Mouse (Mus musculus) spleen, postnatal 4 days (tissue): Measurements from ENCODE around the gene Drd5.
A peak's percentile ranks its signal among the peaks of the same experiment; 100 is the strongest.

ENCODE experiments used
- DNase-seq, 2 experiments: peaks; one replicate each; pipeline ENCODE4 v3.0.0; 2022; ENCODE audit warnings: low spot score in 2 of 2

Gene Drd5

GRCm38 (mm10) chr5:38318966-38319786, at the start of gene Drd5:
Gene Drd5, plus strand, starts transcription at chr5:38319367.
- peak in 1 of 2 experiments; percentile 60 for DNase-seq

GRCm38 (mm10) chr5:38270942-38271341, 48.2 kb upstream of the Drd5 start:
- peak in 1 of 2 experiments; percentile 32 for DNase-seq

GRCm38 (mm10) chr5:38273831-38274230, 45.3 kb upstream of the Drd5 start:
- peak in 1 of 2 experiments; percentile 6 for DNase-seq

GRCm38 (mm10) chr5:38275771-38276170, 43.4 kb upstream of the Drd5 start, which contains the start of gene Otop1:
Gene Otop1, plus strand, starts transcription at chr5:38275972.
- DNase-seq, result no peak

- DNase-seq, result no peak
Measured at GRCm38 (mm10) chr5:38276451-38276850, 42.7 kb upstream of the Drd5 start.

GRCm38 (mm10) chr5:38277098-38277866, 41.9 kb upstream of the Drd5 start:
- no peak for DNase-seq

GRCm38 (mm10) chr5:38277936-38278600, 41.1 kb upstream of the Drd5 start:
- no peak for DNase-seq

GRCm38 (mm10) chr5:38280075-38280474, 39.1 kb upstream of the Drd5 start:
- DNase-seq, result no peak

- DNase-seq, result no peak
Measured at GRCm38 (mm10) chr5:38285724-38286123, 33.4 kb upstream of the Drd5 start.

- DNase-seq, result no peak
Measured at GRCm38 (mm10) chr5:38288476-38288875, 30.7 kb upstream of the Drd5 start.

- no peak for DNase-seq
Measured at GRCm38 (mm10) chr5:38301761-38302411, 17.3 kb upstream of the Drd5 start.

GRCm38 (mm10) chr5:38302651-38303050, 16.5 kb upstream of the Drd5 start:
- no peak for DNase-seq

- DNase-seq, result no peak
Measured at GRCm38 (mm10) chr5:38305241-38305640, 13.9 kb upstream of the Drd5 start.

GRCm38 (mm10) chr5:38307255-38308101, 11.7 kb upstream of the Drd5 start:
- DNase-seq, result peak; percentile 77 to 93

- peak; percentile 38 to 73 for DNase-seq
Measured at GRCm38 (mm10) chr5:38308873-38309272, 10.3 kb upstream of the Drd5 start.

- DNase-seq, result no peak
Measured at GRCm38 (mm10) chr5:38309795-38310194, 9.4 kb upstream of the Drd5 start.

- DNase-seq, result no peak
Measured at GRCm38 (mm10) chr5:38333381-38333780, 14.2 kb downstream of the Drd5 start.

- DNase-seq, result peak in 1 of 2 experiments; percentile 47
Measured at GRCm38 (mm10) chr5:38334582-38334981, 15.4 kb downstream of the Drd5 start.

GRCm38 (mm10) chr5:38343101-38343500, 23.9 kb downstream of the Drd5 start:
- DNase-seq, result no peak

GRCm38 (mm10) chr5:38346646-38347432, 27.7 kb downstream of the Drd5 start:
- no peak for DNase-seq
